Mouse (Mus musculus) mature B cell (primary cell): ENCODE results near the gene Tpcn1.

Experiments
- in situ Hi-C: fragments of 300-500 bp; cut with MboI; formaldehyde crosslinking; loops from 2 replicates; pipeline ENCODE4 v1.14.3; 2019

Tpcn1 gene

GRCm38 (mm10) chr5:120610906-120611305 lies 22.4 kb upstream of the Tpcn1 start:
- in situ Hi-C loops = no loop called here

GRCm38 (mm10) chr5:120609246-120609775 lies 20.8 kb upstream of the Tpcn1 start:
- in situ Hi-C loops = loop anchor here (5.0 kb wide), 1 partner anchor 92 kb away; no protein-coding TSS in a partner anchor

- in situ Hi-C loops = loop anchor here (5.0 kb wide), 1 partner anchor 90 kb away; no protein-coding TSS in a partner anchor
Measured at GRCm38 (mm10) chr5:120607335-120607734, 18.9 kb upstream of the Tpcn1 start.

- in situ Hi-C loops = loop anchor here (5.0 kb wide), 1 partner anchor 89 kb away; no protein-coding TSS in a partner anchor
Measured at GRCm38 (mm10) chr5:120606590-120607200, 18.2 kb upstream of the Tpcn1 start.

- in situ Hi-C loops = loop anchor here (5.0 kb wide), 1 partner anchor 88 kb away; no protein-coding TSS in a partner anchor
Measured at GRCm38 (mm10) chr5:120605688-120606087, 17.2 kb upstream of the Tpcn1 start.

GRCm38 (mm10) chr5:120605241-120605661 lies 16.8 kb upstream of the Tpcn1 start:
- in situ Hi-C loops = loop anchor here (5.0 kb wide), 1 partner anchor 88 kb away; no protein-coding TSS in a partner anchor

- in situ Hi-C loops = loop anchor here (5.0 kb wide), 1 partner anchor 88 kb away; no protein-coding TSS in a partner anchor
Measured at GRCm38 (mm10) chr5:120604839-120605238, 16.4 kb upstream of the Tpcn1 start.

DNA sequence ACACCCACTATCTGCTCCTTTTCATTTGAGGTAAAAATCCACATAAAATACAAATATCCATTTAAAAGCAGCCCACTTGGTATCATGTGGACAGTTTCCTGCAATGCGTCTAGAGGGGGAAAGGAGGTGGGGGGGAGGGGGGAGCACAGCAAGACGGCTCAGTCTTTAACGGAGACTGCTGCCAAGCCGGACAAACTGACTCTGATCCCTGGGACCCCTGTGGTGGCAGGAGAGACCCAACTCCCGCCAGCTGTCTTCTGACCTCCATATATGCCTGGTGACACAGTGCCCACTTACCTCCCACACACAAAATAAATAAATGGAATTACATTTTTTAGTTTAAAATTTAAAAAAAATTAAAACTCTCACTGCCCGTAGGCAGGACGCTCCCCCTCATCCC lies 15.0 kb upstream of the Tpcn1 start:
- in situ Hi-C loops = no loop called here

- in situ Hi-C loops = no loop called here
Measured at GRCm38 (mm10) chr5:120602210-120602609, 13.7 kb upstream of the Tpcn1 start.

- in situ Hi-C loops = no loop called here
Measured at GRCm38 (mm10) chr5:120600946-120601668, 12.6 kb upstream of the Tpcn1 start.

GRCm38 (mm10) chr5:120599625-120600024 lies 11.2 kb upstream of the Tpcn1 start:
- in situ Hi-C loops = no loop called here

GRCm38 (mm10) chr5:120594485-120594884 lies 6.0 kb upstream of the Tpcn1 start:
- in situ Hi-C loops = no loop called here

- in situ Hi-C loops = no loop called here
Measured at GRCm38 (mm10) chr5:120592141-120592540, 3.7 kb upstream of the Tpcn1 start.

- in situ Hi-C loops = no loop called here
Measured at GRCm38 (mm10) chr5:120590356-120591010, 2.0 kb upstream of the Tpcn1 start.

GRCm38 (mm10) chr5:120587940-120588568 lies 419 bp downstream of the Tpcn1 start:
- in situ Hi-C loops = no loop called here

- in situ Hi-C loops = no loop called here
Measured at GRCm38 (mm10) chr5:120587616-120587926, 902 bp downstream of the Tpcn1 start.

- in situ Hi-C loops = no loop called here
Measured at GRCm38 (mm10) chr5:120586741-120587615, 1.5 kb downstream of the Tpcn1 start.

DNA sequence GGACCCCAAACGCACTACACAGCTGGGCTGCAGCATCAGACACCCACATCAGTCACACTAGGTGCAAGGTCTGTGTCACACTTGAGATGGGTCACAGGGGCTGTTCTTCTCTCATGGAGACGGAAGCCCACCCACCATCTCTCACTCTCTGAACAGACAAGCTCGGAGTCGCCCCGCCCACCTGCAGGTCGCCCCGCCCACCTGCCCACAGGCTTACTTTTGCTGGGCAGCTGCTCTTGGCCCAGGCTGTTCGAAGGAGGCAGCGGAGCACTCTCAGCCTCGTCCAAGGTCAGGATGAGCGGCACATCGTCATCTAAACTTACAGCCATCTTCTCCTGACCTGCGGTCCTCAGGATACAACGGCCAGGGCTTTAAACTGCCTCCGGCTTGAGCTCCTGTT lies 3.5 kb downstream of the Tpcn1 start:
- in situ Hi-C loops = no loop called here

- in situ Hi-C loops = no loop called here
Measured at GRCm38 (mm10) chr5:120583511-120583910, 5.0 kb downstream of the Tpcn1 start.

DNA sequence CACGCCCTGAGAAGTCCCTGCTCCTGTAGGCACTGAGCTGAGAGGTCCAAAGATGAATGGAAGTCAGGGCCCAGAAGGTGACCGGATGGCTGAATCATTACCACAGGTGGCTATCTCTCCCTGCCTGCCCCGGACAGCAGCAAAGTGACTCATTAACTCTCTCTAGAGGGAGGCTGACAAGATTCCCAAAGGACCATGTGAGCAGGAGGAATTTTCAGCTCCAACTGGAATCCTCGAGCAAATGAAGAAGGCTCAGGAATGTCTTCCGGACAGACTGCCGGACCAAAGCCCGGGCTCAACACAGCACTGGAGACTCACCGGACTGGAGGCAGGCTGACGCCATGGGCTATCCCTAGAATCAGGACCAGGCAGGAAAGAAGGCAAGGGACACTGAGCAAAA lies 6.5 kb downstream of the Tpcn1 start:
- in situ Hi-C loops = no loop called here
